Comparison of ENCODE assay signal across 15 mouse cellular contexts in the genomic region with DNA sequence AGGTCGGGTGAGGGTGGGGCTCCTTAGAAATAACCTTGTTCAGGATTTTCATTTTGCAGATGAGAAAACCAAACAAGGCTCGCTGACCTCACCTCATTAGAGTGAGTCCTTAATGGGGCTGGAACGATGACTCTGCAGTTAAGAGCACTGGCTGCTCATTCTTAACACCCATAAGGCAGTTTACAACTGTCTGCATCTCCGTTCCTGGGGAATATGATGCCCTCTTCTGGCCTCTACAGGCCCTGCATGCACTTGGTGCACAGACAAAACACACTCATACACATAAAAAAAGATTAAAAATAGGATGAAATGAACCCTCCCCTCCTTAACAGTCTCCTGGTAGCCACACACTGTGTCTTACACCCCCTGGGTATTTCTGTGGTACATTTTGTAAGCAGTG. TPM values are rescaled to one million over a fixed set of nuclear protein-coding genes. Genes with fewer than 3 reads are reported as not detected.
DNase-seq lines count a peak whose midpoint lies in the region; ATAC-seq and TF ChIP-seq lines count a peak whose summit lies in the region.
"Had no signal": no experiment of that assay in that cellular context is flagged by ENCODE, and none has a peak within 500 bp of the region (broad histone marks: within the 10 kb centered on the region; RNA-seq: fewer than 3 reads in every experiment).

No protein-coding gene starts in this region.

- no peak overlapping the region for H3K27ac ChIP-seq in layer of hippocampus, adult 2 months
- H3K27ac ChIP-seq: lung, embryonic 15.5 days had no signal

- TF ChIP-seq CTCF in layer of hippocampus, adult 2 months (conservative IDR thresholded peaks at IDR 0.05) = peak; percentile 54
- peak; percentile 43 for TF ChIP-seq CTCF in Patski (IDR thresholded peaks at IDR 0.05)

- CTCF ChIA-PET in Patski (lab: Charles Lee) = no interaction called here

- H3K27me3 ChIP-seq in Patski = no peaks in the 10 kb centered on the region
- H3K27me3 ChIP-seq in splenic B cell, adult 2 months (ENCODE audit: control insufficient read depth, insufficient read depth, low read length, poor library complexity, severe bottlenecking) = no peaks in the 10 kb centered on the region
- H3K27me3 ChIP-seq: lung, embryonic 15.5 days had no signal

- no peak overlapping the region for H3K4me3 ChIP-seq in layer of hippocampus, adult 2 months
- H3K4me3 ChIP-seq: lung, embryonic 15.5 days had no signal

- H3K36me3 ChIP-seq in splenic B cell, adult 2 months (ENCODE audit: control insufficient read depth, insufficient read depth, low read length, poor library complexity, severe bottlenecking) = no peaks in the 10 kb centered on the region
- H3K36me3 ChIP-seq: lung, embryonic 15.5 days had no signal

- in situ Hi-C loops in Patski (cut with MboI; ENCODE audit: low pct_unique_long_range_greater_than_20kb) = no loop called here

- DNase-seq in layer of hippocampus, adult 2 months (ENCODE audit: low spot score in 2 of 2) = no peak
- no peak for DNase-seq in layer of hippocampus, adult 8-10 months (ENCODE audit: low spot score in 2 of 2)
- DNase-seq in thymus, postnatal 0 days (ENCODE audit: low spot score) = peak; percentile 12
- DNase-seq in thymus, adult 18-20 months = no peak
- no peak for DNase-seq in Patski (ENCODE audit: low read depth, low spot score)
- DNase-seq in splenic B cell, adult 2 months (ENCODE audit: low read depth, low spot score) = peak; percentile 15
- DNase-seq: adrenal gland, postnatal 25 days; cerebellum, adult 9-10 months; heart, postnatal 4 days; kidney, adult 8-10 months had no signal

- POLR2A ChIA-PET in Patski (lab: Charles Lee) = no interaction called here

- ATAC-seq in Patski = no peak
- ATAC-seq in CD4-positive, CD25-positive, alpha-beta regulatory T cell, adult 4 months = no peak
- ATAC-seq in inflammation-experienced regulatory T-cells, adult 6 months = no peak
- ATAC-seq: forebrain, embryonic 16.5 days had no signal

RNA-seq across cellular contexts. Expression of a gene that starts 38.5 kb away (rescaled TPM):
- not detected for total RNA-seq in layer of hippocampus, adult 2 months (2021)
- not detected for total RNA-seq in layer of hippocampus, adult 8-10 months (2022)
- polyA plus RNA-seq in thymus, postnatal 0 days (2015; fragmentation: Nextera tagmentation; extraction: Ambion mirVana) = not detected in 2 replicates
- polyA plus RNA-seq in Patski (2021) = not detected
- not detected for polyA plus RNA-seq in CD4-positive, CD25-positive, alpha-beta regulatory T cell, adult 4 months (2017; shearing (Covaris generic))
- polyA plus RNA-seq in inflammation-experienced regulatory T-cells, adult 6 months (2017; shearing (Covaris generic)) = not detected
- total RNA-seq: adrenal gland, postnatal 25 days; heart, postnatal 4 days had no signal
- polyA plus RNA-seq: embryonic facial prominence, embryonic 14.5 days; forebrain, embryonic 16.5 days; lung, embryonic 15.5 days had no signal

RNA-seq across cellular contexts. Expression of a gene that starts 40.7 kb away (rescaled TPM):
- 100 to 1,000 TPM; 139 to 159 TPM for total RNA-seq in layer of hippocampus, adult 2 months (2021)
- total RNA-seq in layer of hippocampus, adult 8-10 months (2022) = 100 to 1,000 TPM; 174 to 201 (median 193) TPM
- polyA plus RNA-seq in thymus, postnatal 0 days (2015; fragmentation: Nextera tagmentation; extraction: Ambion mirVana) = 23.9 and 25.0 TPM in 2 replicates
- polyA plus RNA-seq in Patski (2021) = 458 TPM
- polyA plus RNA-seq in CD4-positive, CD25-positive, alpha-beta regulatory T cell, adult 4 months (2017; shearing (Covaris generic)) = 1 to 10 TPM; 1.5 to 3.7 TPM
- 1 to 10 TPM in 2 of 3 experiments, under 1 TPM in 1; 0.28 to 1.9 (median 1.8) TPM for polyA plus RNA-seq in inflammation-experienced regulatory T-cells, adult 6 months (2017; shearing (Covaris generic))

Comparison
In these comparisons a context has a peak if more than half of its experiments do, and no peak if none do; other contexts are left out.
1. DNase-seq: peak in thymus, postnatal 0 days (single experiment) and splenic B cell, adult 2 months (single experiment); none in layer of hippocampus, adult 2 months (0 of 2), layer of hippocampus, adult 8-10 months (0 of 2), thymus, adult 18-20 months (0 of 2) and Patski (single experiment).
2. RNA of a gene that starts 40.7 kb away (polyA plus RNA-seq): 458 TPM in Patski (single experiment); 23.9 to 25.0 TPM in thymus, postnatal 0 days, 1.5 to 3.7 TPM in CD4-positive, CD25-positive, alpha-beta regulatory T cell, adult 4 months and 0.28 to 1.9 TPM in inflammation-experienced regulatory T-cells, adult 6 months; every median in the first group is over 10 times any median in the second.